Mouse (Mus musculus): ENCODE measurements at regions not wholly inside any gene's neighbourhood (a gene's known extent, or its start where the extent isn't known, plus 50 kb on each side); places are given as distances from the start of the nearest gene placed in this dataset.

DNA sequence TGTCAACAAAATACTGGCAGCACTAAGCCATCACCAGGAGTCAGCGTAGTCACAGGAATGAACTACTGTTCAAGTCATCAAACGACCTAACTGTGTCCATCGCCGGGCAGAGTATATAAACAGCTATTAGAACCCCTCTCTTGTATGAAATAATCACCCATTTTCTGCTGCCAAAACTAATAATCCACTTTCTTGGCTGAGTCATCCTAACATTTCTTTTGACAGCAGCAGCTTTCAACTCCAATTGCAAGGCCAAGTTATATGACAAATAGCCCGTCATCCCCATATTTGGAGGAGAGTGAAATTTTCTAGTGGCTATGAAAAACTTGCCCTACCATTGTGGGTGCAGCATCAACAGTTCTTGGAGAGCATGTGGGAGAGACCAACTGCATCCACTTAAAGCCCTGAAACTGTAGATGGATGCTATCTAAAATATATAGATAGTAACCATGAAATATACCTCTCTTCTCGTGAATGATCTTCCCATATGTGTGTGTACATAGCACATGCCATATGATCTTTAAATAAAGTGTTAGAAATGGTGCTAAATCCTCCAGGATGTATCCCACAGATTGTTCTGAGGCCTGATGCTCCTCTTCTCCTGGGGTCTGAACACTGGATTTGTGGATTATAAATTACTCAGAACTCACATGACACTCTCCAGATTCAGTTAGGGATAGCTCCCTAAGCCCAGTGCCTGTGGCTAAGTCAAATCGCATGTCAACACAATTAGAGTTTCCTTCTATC lies 189.9 kb upstream of the Tmem72 start:
- DNase-seq (no peak), ATAC-seq (ENCODE audit: low read depth) (no peak)
- Histone ChIP-seq H3K9ac (no peak overlapping the region), H3K4me3 (replicated peaks) (no peak overlapping the region), H3K9me3 (replicated peaks) (no peaks in the 10 kb centered on the region; the same call in 1 of the 2 replicates), H3K27me3 (no peaks in the 10 kb centered on the region), H3K4me2 (no peak overlapping the region), H3K36me3 (no peaks in the 10 kb centered on the region), H3K27ac (no peak overlapping the region), H3K4me1 (replicated peaks) (no peaks in the 10 kb centered on the region)
- 65% methylated on average over 7 of the region's 7 CpGs for WGBS (ENCODE audit: insufficient replicate concordance)

DNA sequence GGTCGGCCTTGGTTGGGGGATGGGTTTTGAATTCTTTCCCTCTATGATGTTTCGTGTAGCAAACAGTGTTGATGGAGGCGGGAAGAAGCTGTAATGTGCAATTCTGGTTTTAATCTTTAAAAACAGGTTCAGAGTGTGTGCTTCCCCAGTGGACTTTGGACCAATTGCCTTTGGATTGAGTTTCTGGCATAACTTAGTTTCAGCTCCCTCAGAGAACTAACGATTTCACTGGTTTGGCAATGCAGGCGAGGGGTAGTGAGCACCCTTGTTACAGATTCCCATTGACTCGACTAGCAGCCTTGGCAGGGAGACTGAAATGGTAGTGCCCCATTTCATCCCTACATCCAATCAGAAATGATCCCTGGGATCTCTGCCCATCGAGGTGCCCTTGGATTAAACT lies 193.9 kb upstream of the Tmem72 start:
- no peak overlapping the region for H3K4me3 ChIP-seq (replicated peaks)
- H3K36me3 ChIP-seq, result no peaks in the 10 kb centered on the region
- H3K9ac ChIP-seq, result no peak overlapping the region
- DNase-seq, result no peak
- 63% methylated on average over 7 of the region's 7 CpGs for WGBS (ENCODE audit: insufficient replicate concordance)
- H3K4me2 ChIP-seq, result no peak overlapping the region
- no peaks in the 10 kb centered on the region for H3K4me1 ChIP-seq (replicated peaks)
- ATAC-seq (ENCODE audit: low read depth), result no peak
- no peak overlapping the region for H3K27ac ChIP-seq
- no peaks in the 10 kb centered on the region for H3K27me3 ChIP-seq
- no peaks in the 10 kb centered on the region; the same call in 1 of the 2 replicates for H3K9me3 ChIP-seq (replicated peaks)

- no peak for DNase-seq
These were observed 195.4 kb upstream of the Tmem72 start for GRCm38 (mm10) chr6:116912161-116912560.

GRCm38 (mm10) chr6:116914073-116914472 lies 197.4 kb upstream of the Tmem72 start:
- Histone ChIP-seq H3K9me3 (replicated peaks) (no peaks in the 10 kb centered on the region; the same call in 1 of the 2 replicates), H3K4me1 (replicated peaks) (no peaks in the 10 kb centered on the region), H3K36me3 (no peaks in the 10 kb centered on the region), H3K9ac (no peak overlapping the region), H3K4me3 (replicated peaks) (no peak overlapping the region), H3K27me3 (no peaks in the 10 kb centered on the region), H3K4me2 (no peak overlapping the region), H3K27ac (no peak overlapping the region)
- WGBS (ENCODE audit: insufficient replicate concordance), result 34% methylated on average over 1 of the region's 1 CpGs
- DNase-seq (no peak), ATAC-seq (ENCODE audit: low read depth) (no peak)

More at GRCm38 (mm10) chr6:116912161-116912560, 195.4 kb upstream of the Tmem72 start:
- no peak overlapping the region for H3K4me2 ChIP-seq
- H3K27ac ChIP-seq, result no peak overlapping the region
- no peak for ATAC-seq (ENCODE audit: low read depth)
- no peaks in the 10 kb centered on the region; the same call in 1 of the 2 replicates for H3K9me3 ChIP-seq (replicated peaks)
- WGBS (ENCODE audit: insufficient replicate concordance), result 55% methylated on average over 3 of the region's 3 CpGs
- no peak overlapping the region for H3K9ac ChIP-seq
- H3K4me1 ChIP-seq (replicated peaks), result no peaks in the 10 kb centered on the region
- no peak overlapping the region for H3K4me3 ChIP-seq (replicated peaks)
- no peaks in the 10 kb centered on the region for H3K27me3 ChIP-seq
- H3K36me3 ChIP-seq, result no peaks in the 10 kb centered on the region

- Histone ChIP-seq H3K9me3 (replicated peaks) (no peaks in the 10 kb centered on the region), H3K4me2 (no peak overlapping the region), H3K36me3 (no peaks in the 10 kb centered on the region), H3K4me1 (replicated peaks) (no peaks in the 10 kb centered on the region), H3K27me3 (no peaks in the 10 kb centered on the region), H3K4me3 (replicated peaks) (no peak overlapping the region), H3K9ac (no peak overlapping the region), H3K27ac (no peak overlapping the region)
- WGBS (ENCODE audit: insufficient replicate concordance), result 52% methylated on average over 3 of the region's 3 CpGs
- no peak for DNase-seq
- no peak for ATAC-seq (ENCODE audit: low read depth)
These were observed 218.3 kb upstream of the Tmem72 start for GRCm38 (mm10) chr6:116935024-116935423.

DNA sequence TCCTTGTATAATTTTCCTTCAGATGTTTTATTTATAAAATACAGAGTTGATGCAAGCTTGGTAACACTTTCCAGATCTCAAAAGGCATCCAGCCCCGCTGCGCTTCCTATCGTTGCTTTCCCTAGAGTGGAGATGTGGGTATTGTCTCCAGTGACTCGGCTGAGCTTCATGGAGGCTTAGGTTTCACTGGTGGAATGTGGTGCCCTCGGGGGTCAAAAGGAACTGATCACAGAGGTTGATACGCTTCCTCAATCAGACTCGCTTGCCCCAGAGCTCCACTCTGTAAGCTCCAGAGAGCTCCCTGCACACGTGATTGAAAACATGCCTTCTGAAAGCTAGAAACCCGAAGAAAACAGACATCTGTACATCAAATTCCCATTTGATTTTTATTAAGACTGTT lies 224.9 kb upstream of the Tmem72 start:
- 60% methylated on average over 9 of the region's 9 CpGs for WGBS (ENCODE audit: insufficient replicate concordance)
- DNase-seq, result no peak
- ATAC-seq (ENCODE audit: low read depth), result no peak

DNA sequence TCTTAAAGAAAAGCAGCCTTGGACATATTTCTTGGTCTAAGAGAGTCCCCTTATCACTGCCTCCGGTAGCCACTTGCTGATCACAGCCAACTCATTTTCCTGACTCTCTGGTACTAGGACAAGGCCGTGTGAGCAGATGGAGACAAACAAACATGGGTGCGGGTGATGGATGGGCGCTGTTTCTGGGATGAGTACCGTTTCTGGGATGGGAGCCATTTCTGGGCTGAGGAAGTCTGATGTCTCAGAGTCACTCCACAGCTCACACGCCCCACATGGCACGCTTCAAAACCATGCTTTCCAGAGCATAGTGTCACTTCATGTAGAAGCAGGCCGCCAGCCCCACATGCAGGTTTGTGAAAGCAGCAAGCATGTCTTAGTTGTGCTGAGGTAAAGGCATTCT lies 225.6 kb upstream of the Cxcl12 start:
- Histone ChIP-seq H3K4me1 (replicated peaks) (no peaks in the 10 kb centered on the region), H3K27me3 (no peaks in the 10 kb centered on the region), H3K9ac (no peak overlapping the region), H3K4me3 (replicated peaks) (no peak overlapping the region), H3K27ac (no peak overlapping the region), H3K36me3 (no peaks in the 10 kb centered on the region), H3K4me2 (no peak overlapping the region), H3K9me3 (replicated peaks) (no peaks in the 10 kb centered on the region)
- ATAC-seq (ENCODE audit: low read depth), result no peak
- 74% methylated on average over 8 of the region's 8 CpGs for WGBS (ENCODE audit: insufficient replicate concordance)
- no peak for DNase-seq

More for the DNA sequence above, 224.9 kb upstream of the Tmem72 start:
- Histone ChIP-seq H3K4me2 (no peak overlapping the region), H3K36me3 (no peaks in the 10 kb centered on the region), H3K4me3 (replicated peaks) (no peak overlapping the region), H3K27ac (no peak overlapping the region), H3K9me3 (replicated peaks) (no peaks in the 10 kb centered on the region), H3K27me3 (no peaks in the 10 kb centered on the region), H3K9ac (no peak overlapping the region), H3K4me1 (replicated peaks) (no peaks in the 10 kb centered on the region)

- H3K36me3 ChIP-seq, result no peaks in the 10 kb centered on the region
- no peak overlapping the region for H3K9ac ChIP-seq
- 44% methylated on average over 8 of the region's 8 CpGs for WGBS (ENCODE audit: insufficient replicate concordance)
- no peaks in the 10 kb centered on the region for H3K27me3 ChIP-seq
- DNase-seq (no peak), ATAC-seq (ENCODE audit: low read depth) (no peak)
- no peak overlapping the region for H3K4me2 ChIP-seq
- no peaks in the 10 kb centered on the region for H3K9me3 ChIP-seq (replicated peaks)
- H3K27ac ChIP-seq, result no peak overlapping the region
- no peak overlapping the region for H3K4me3 ChIP-seq (replicated peaks)
- H3K4me1 ChIP-seq (replicated peaks), result no peaks in the 10 kb centered on the region
These were observed 222.1 kb upstream of the Cxcl12 start for GRCm38 (mm10) chr6:116946083-116946732.

- H3K4me1 ChIP-seq (replicated peaks), result no peaks in the 10 kb centered on the region
- WGBS (ENCODE audit: insufficient replicate concordance), result 80% methylated on average over 13 of the region's 13 CpGs
- no peak for DNase-seq
These were observed 208.7 kb upstream of the Cxcl12 start for GRCm38 (mm10) chr6:116959611-116960010.

DNA sequence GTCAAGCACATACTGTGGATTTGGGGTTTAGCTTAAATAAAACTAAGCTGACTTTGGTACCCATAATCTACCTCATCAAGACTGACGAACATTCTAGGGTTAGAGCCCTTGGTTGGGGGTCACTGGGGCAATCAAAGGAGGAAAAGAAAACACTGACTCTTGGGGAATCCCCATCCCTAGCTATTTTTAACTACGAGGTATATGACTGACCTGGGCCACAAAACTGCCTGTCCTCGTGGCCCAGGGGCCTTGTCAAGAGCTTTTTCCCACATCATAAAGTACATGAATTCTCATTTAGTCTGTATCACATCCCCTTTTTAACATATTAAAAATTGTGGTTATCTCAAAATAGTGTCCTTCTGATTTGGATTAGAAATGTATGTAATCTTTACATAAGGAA lies 207.7 kb upstream of the Cxcl12 start:
- no peak overlapping the region for H3K9ac ChIP-seq
- H3K27ac ChIP-seq, result no peak overlapping the region
- no peaks in the 10 kb centered on the region for H3K27me3 ChIP-seq
- no peak overlapping the region for H3K4me2 ChIP-seq
- no peak overlapping the region for H3K4me3 ChIP-seq (replicated peaks)
- no peaks in the 10 kb centered on the region for H3K36me3 ChIP-seq
- 45% methylated on average over 3 of the region's 3 CpGs for WGBS (ENCODE audit: insufficient replicate concordance)
- H3K4me1 ChIP-seq (replicated peaks), result no peaks in the 10 kb centered on the region
- no peak for ATAC-seq (ENCODE audit: low read depth)
- H3K9me3 ChIP-seq (replicated peaks), result no peaks in the 10 kb centered on the region
- no peak for DNase-seq

More at GRCm38 (mm10) chr6:116959611-116960010, 208.7 kb upstream of the Cxcl12 start:
- Histone ChIP-seq H3K9ac (no peak overlapping the region), H3K36me3 (no peaks in the 10 kb centered on the region), H3K27me3 (no peaks in the 10 kb centered on the region), H3K4me3 (replicated peaks) (no peak overlapping the region), H3K9me3 (replicated peaks) (no peaks in the 10 kb centered on the region), H3K4me2 (no peak overlapping the region), H3K27ac (no peak overlapping the region)
- no peak for ATAC-seq (ENCODE audit: low read depth)

DNA sequence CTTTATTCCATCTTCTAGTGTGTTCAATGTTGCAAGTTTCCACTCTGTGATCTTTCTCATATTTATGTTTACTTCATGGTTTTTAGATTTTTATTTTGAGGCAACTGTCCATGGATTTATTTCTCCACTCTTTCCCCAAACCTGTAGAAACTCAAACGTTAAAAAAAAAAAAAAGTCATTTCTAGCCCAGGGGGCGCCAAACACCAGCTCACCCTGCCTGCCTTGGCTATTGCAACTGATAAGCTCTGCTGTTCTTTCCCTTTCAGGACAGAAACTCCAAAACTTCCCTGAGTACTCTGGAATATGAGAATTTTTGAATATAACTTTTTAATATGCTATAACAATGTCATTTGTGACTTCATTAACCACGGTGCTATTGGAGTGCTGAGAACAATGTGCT lies 201.9 kb upstream of the Cxcl12 start:
- no peaks in the 10 kb centered on the region for H3K9me3 ChIP-seq (replicated peaks)
- H3K36me3 ChIP-seq, result no peaks in the 10 kb centered on the region
- H3K9ac ChIP-seq, result no peak overlapping the region
- 14% methylated on average over 3 of the region's 3 CpGs for WGBS (ENCODE audit: insufficient replicate concordance)
- ATAC-seq (ENCODE audit: low read depth), result no peak
- no peaks in the 10 kb centered on the region for H3K27me3 ChIP-seq
- no peak overlapping the region for H3K4me3 ChIP-seq (replicated peaks)
- H3K4me1 ChIP-seq (replicated peaks), result no peaks in the 10 kb centered on the region
- no peak for DNase-seq
- H3K27ac ChIP-seq, result no peak overlapping the region
- H3K4me2 ChIP-seq, result no peak overlapping the region
